Comparison of ENCODE assay signal across 8 mouse cellular contexts in the genomic region with DNA sequence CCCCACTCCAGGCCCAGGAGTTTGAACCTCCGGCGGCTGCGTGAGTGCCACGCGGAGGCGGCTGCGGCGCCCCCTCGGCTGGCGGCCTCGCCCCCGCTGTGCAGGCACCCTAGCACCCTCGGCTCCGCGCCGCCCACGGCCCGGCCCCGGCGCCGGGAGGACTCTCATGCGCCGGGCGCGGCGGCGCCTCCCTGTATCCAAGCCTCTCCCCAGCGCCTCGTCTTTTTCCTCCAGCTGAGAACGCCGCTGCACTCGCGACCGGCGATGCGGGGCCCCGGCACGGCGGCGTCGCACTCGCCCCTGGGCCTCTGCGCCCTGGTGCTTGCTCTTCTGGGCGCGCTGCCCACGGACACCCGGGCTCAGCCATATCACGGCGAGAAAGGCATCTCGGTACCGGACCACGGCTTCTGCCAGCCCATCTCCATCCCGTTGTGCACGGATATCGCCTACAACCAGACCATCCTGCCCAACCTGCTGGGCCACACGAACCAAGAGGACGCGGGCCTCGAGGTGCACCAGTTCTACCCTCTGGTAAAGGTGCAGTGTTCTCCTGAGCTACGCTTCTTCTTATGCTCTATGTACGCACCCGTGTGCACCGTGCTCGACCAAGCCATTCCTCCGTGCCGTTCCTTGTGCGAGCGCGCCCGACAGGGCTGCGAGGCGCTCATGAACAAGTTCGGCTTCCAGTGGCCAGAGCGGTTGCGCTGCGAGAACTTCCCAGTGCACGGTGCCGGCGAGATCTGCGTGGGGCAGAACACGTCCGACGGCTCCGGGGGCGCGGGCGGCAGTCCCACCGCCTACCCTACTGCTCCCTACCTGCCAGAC. TPM values are rescaled to one million over a fixed set of nuclear protein-coding genes. Genes with fewer than 3 reads are reported as not detected.
DNase-seq lines count a peak whose midpoint lies in the region; ATAC-seq lines count a peak whose summit lies in the region.

No protein-coding gene starts in this region.

- peak; percentile 64 for DNase-seq in NIH3T3 (ENCODE audit: low read depth)
- no peak for DNase-seq in forebrain, embryonic 14.5 days (ENCODE audit: low spot score)
- peak; percentile 66 for DNase-seq in hindbrain, embryonic 11.5 days (ENCODE audit: low spot score)
- DNase-seq in limb, embryonic 11.5 days (ENCODE audit: low spot score): peak; percentile 64
- DNase-seq in splenic B cell, adult 2 months (ENCODE audit: low read depth, low spot score): peak; percentile 16
- no peak for DNase-seq in frontal cortex, postnatal 36 days (ENCODE audit: low spot score in 2 of 2)

- H3K27me3 ChIP-seq in forebrain, embryonic 14.5 days (replicated peaks; ENCODE audit: control insufficient read depth, insufficient read depth, low read length): 0 out of 2 replicates have a peak, but pooled peaks cover 11% of the 10 kb centered on the region
- no peaks in the 10 kb centered on the region for H3K27me3 ChIP-seq in hindbrain, embryonic 11.5 days (ENCODE audit: control insufficient read depth, insufficient read depth, low read length)
- H3K27me3 ChIP-seq in limb, embryonic 11.5 days (ENCODE audit: control insufficient read depth, insufficient read depth, low read length): no peaks in the 10 kb centered on the region
- H3K27me3 ChIP-seq in midbrain, embryonic 12.5 days: peaks cover 33% of the 10 kb centered on the region
- no peaks in the 10 kb centered on the region for H3K27me3 ChIP-seq in splenic B cell, adult 2 months (ENCODE audit: control insufficient read depth, insufficient read depth, low read length, poor library complexity, severe bottlenecking)

- H3K4me2 ChIP-seq in forebrain, embryonic 14.5 days (ENCODE audit: low read length): peak overlapping the region; percentile 98
- peak overlapping the region; percentile 95 for H3K4me2 ChIP-seq in hindbrain, embryonic 11.5 days (replicated peaks; ENCODE audit: low read depth, low read length)
- peak overlapping the region; percentile 88 for H3K4me2 ChIP-seq in limb, embryonic 11.5 days (ENCODE audit: low read depth, severe bottlenecking)
- peak overlapping the region; percentile 100 for H3K4me2 ChIP-seq in midbrain, embryonic 12.5 days (replicated peaks)

- H3K27ac ChIP-seq in brown adipose tissue, adult 24 weeks (replicated peaks; ENCODE audit: low read depth, low read length): peak overlapping the region; percentile 42
- peak overlapping the region; percentile 66; the same call in 1 of the 2 replicates for H3K27ac ChIP-seq in forebrain, embryonic 14.5 days (ENCODE audit: low read depth, low read length)
- H3K27ac ChIP-seq in hindbrain, embryonic 11.5 days (ENCODE audit: low read depth, low read length): peak overlapping the region; percentile 86
- H3K27ac ChIP-seq in limb, embryonic 11.5 days (replicated peaks; ENCODE audit: low read depth, low read length): peak overlapping the region; percentile 88
- peak overlapping the region; percentile 75 for H3K27ac ChIP-seq in midbrain, embryonic 12.5 days (replicated peaks)

- H3K4me1 ChIP-seq in brown adipose tissue, adult 24 weeks (ENCODE audit: control insufficient read depth, insufficient read depth, insufficient read length, low read length): peaks cover 9% of the 10 kb centered on the region
- peaks cover 21% of the 10 kb centered on the region for H3K4me1 ChIP-seq in forebrain, embryonic 14.5 days (ENCODE audit: control insufficient read depth, insufficient read depth, low read length)
- peaks cover 11% of the 10 kb centered on the region; the same call in 1 of the 2 replicates for H3K4me1 ChIP-seq in hindbrain, embryonic 11.5 days (replicated peaks; ENCODE audit: control insufficient read depth, insufficient read depth, low read length)
- H3K4me1 ChIP-seq in limb, embryonic 11.5 days (ENCODE audit: control insufficient read depth, insufficient read depth, low read length): peaks cover 26% of the 10 kb centered on the region
- H3K4me1 ChIP-seq in midbrain, embryonic 12.5 days: peaks cover 59% of the 10 kb centered on the region

- H3K9ac ChIP-seq in forebrain, embryonic 14.5 days (ENCODE audit: low read length): peak overlapping the region; percentile 73
- H3K9ac ChIP-seq in hindbrain, embryonic 11.5 days (ENCODE audit: low read depth, low read length): peak overlapping the region; percentile 93
- peak overlapping the region; percentile 95 for H3K9ac ChIP-seq in limb, embryonic 11.5 days (ENCODE audit: low read length)
- peak overlapping the region; percentile 77 for H3K9ac ChIP-seq in midbrain, embryonic 12.5 days (replicated peaks)

- peak; percentile 9 for ATAC-seq in forebrain, embryonic 14.5 days
- no peak for ATAC-seq in hindbrain, embryonic 11.5 days (ENCODE audit: low FRiP score)
- ATAC-seq in limb, embryonic 11.5 days (ENCODE audit: insufficient number of reproducible peaks, low FRiP score, low TSS enrichment, low read depth): no peak
- peak; percentile 3; the same call in 1 of the 2 replicates for ATAC-seq in midbrain, embryonic 12.5 days (ENCODE audit: low FRiP score, low read depth)

- peak overlapping the region; percentile 89 for H3K4me3 ChIP-seq in brown adipose tissue, adult 24 weeks (ENCODE audit: insufficient read depth, low read depth, low read length)
- peak overlapping the region; percentile 56 for H3K4me3 ChIP-seq in forebrain, embryonic 14.5 days (ENCODE audit: low read depth, low read length)
- H3K4me3 ChIP-seq in hindbrain, embryonic 11.5 days (ENCODE audit: low read depth, low read length): peak overlapping the region; percentile 83
- H3K4me3 ChIP-seq in limb, embryonic 11.5 days (ENCODE audit: low read depth, low read length): peak overlapping the region; percentile 72
- H3K4me3 ChIP-seq in midbrain, embryonic 12.5 days: peak overlapping the region; percentile 70

- no peaks in the 10 kb centered on the region for H3K36me3 ChIP-seq in forebrain, embryonic 14.5 days (ENCODE audit: control insufficient read depth, insufficient read depth, low read length)
- H3K36me3 ChIP-seq in hindbrain, embryonic 11.5 days (ENCODE audit: control insufficient read depth, insufficient read depth, low read length): no peaks in the 10 kb centered on the region
- peaks cover 4% of the 10 kb centered on the region; the same call in 1 of the 2 replicates for H3K36me3 ChIP-seq in limb, embryonic 11.5 days (ENCODE audit: control insufficient read depth, insufficient read depth, low read length)
- no peaks in the 10 kb centered on the region for H3K36me3 ChIP-seq in midbrain, embryonic 12.5 days
- no peaks in the 10 kb centered on the region for H3K36me3 ChIP-seq in splenic B cell, adult 2 months (ENCODE audit: control insufficient read depth, insufficient read depth, low read length, poor library complexity, severe bottlenecking)

- H3K9me3 ChIP-seq in forebrain, embryonic 14.5 days (replicated peaks; ENCODE audit: control insufficient read depth, low read length): no peaks in the 10 kb centered on the region
- no peaks in the 10 kb centered on the region for H3K9me3 ChIP-seq in hindbrain, embryonic 11.5 days (ENCODE audit: control insufficient read depth, low read length)
- H3K9me3 ChIP-seq in limb, embryonic 11.5 days (ENCODE audit: control insufficient read depth, low read length): no peaks in the 10 kb centered on the region
- H3K9me3 ChIP-seq in midbrain, embryonic 12.5 days: no peaks in the 10 kb centered on the region

- WGBS in forebrain, embryonic 14.5 days: under 1% methylated on average over 80 of the region's 88 CpGs
- under 1% methylated on average over 73 of the region's 88 CpGs for WGBS in hindbrain, embryonic 11.5 days
- WGBS in limb, embryonic 11.5 days: under 1% methylated on average over 81 of the region's 88 CpGs
- WGBS in midbrain, embryonic 12.5 days: under 1% methylated on average over 82 of the region's 88 CpGs

RNA-seq across cellular contexts. Expression of gene Fzd7, which starts 0.7 kb away (rescaled TPM):
- 6.4 and 6.6 TPM in 2 replicates for polyA plus RNA-seq in brown adipose tissue, adult 24 weeks (2012; ENCODE audit: insufficient read depth, insufficient read length, missing spikeins)
- polyA plus RNA-seq in forebrain, embryonic 14.5 days (2014; fragmentation: Nextera tagmentation; extraction: Ambion mirVana): 3.4 and 3.9 TPM in 2 replicates
- 13.0 and 15.4 TPM in 2 replicates for polyA plus RNA-seq in hindbrain, embryonic 11.5 days (2014; fragmentation: Nextera tagmentation; extraction: Ambion mirVana)
- polyA plus RNA-seq in limb, embryonic 11.5 days (2014; fragmentation: Nextera tagmentation; extraction: Ambion mirVana): 15.3 and 19.7 TPM in 2 replicates
- 6.3 and 8.7 TPM in 2 replicates for polyA plus RNA-seq in midbrain, embryonic 12.5 days (2016; fragmentation: Nextera tagmentation; extraction: Ambion mirVana)

RNA-seq across cellular contexts. Expression of gene Gm973, which starts 33.2 kb away (rescaled TPM):
- polyA plus RNA-seq in brown adipose tissue, adult 24 weeks (2012; ENCODE audit: insufficient read depth, insufficient read length, missing spikeins): 1.3 and 1.9 TPM in 2 replicates
- 5.5 and 6.2 TPM in 2 replicates for polyA plus RNA-seq in forebrain, embryonic 14.5 days (2014; fragmentation: Nextera tagmentation; extraction: Ambion mirVana)
- 7.7 and 9.5 TPM in 2 replicates for polyA plus RNA-seq in hindbrain, embryonic 11.5 days (2014; fragmentation: Nextera tagmentation; extraction: Ambion mirVana)
- 0.51 and 0.55 TPM in 2 replicates for polyA plus RNA-seq in limb, embryonic 11.5 days (2014; fragmentation: Nextera tagmentation; extraction: Ambion mirVana)
- 3.9 and 6.7 TPM in 2 replicates for polyA plus RNA-seq in midbrain, embryonic 12.5 days (2016; fragmentation: Nextera tagmentation; extraction: Ambion mirVana)

Comparison
In these comparisons a context has a peak if more than half of its experiments do, and no peak if none do; other contexts are left out.
1. DNase-seq: peak in NIH3T3 (single experiment), hindbrain, embryonic 11.5 days (single experiment), limb, embryonic 11.5 days (single experiment) and splenic B cell, adult 2 months (single experiment); none in forebrain, embryonic 14.5 days (single experiment) and frontal cortex, postnatal 36 days (0 of 2).
2. ATAC-seq: peak in forebrain, embryonic 14.5 days (single experiment) and midbrain, embryonic 12.5 days (single experiment); none in hindbrain, embryonic 11.5 days (single experiment) and limb, embryonic 11.5 days (single experiment).
3. Peak in every context shown above with its lines, with median percentiles within 50 percentile points of each other: H3K27ac ChIP-seq, H3K4me3 ChIP-seq, H3K4me2 ChIP-seq and H3K9ac ChIP-seq.